Mouse (Mus musculus): ENCODE data around the gene Arid5b. TPM values are rescaled to one million over a fixed set of nuclear protein-coding genes. Genes with fewer than 3 reads are reported as not detected.

The Arid5b gene
- total RNA-seq, 2 experiments from 2014 or later: 19.1 to 22.8 TPM

DNA sequence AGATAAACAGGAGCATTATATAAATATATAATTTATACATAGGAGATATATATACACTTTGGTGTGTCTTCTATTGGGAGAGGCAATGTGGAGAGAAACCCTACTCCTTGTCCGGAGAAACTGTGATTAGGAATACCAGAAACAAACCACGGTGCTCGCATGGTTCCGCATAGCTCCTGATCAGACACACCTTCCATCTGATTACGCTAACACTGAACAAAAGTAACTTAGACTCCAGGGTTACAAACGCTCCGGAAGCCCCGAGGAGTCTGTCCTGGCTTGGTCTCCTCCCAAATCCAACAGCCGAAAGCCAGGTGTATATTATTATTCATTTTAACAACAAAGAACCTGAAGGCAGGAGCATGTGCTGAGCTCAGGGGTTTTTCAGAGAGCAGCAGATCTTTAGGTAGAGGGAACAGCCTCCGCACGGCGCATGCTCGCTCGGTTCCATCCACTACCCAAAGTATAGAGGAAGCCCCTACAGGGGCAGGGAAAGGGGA lies 41.5 kb downstream of the Arid5b start:
- no peak for DNase-seq

DNA sequence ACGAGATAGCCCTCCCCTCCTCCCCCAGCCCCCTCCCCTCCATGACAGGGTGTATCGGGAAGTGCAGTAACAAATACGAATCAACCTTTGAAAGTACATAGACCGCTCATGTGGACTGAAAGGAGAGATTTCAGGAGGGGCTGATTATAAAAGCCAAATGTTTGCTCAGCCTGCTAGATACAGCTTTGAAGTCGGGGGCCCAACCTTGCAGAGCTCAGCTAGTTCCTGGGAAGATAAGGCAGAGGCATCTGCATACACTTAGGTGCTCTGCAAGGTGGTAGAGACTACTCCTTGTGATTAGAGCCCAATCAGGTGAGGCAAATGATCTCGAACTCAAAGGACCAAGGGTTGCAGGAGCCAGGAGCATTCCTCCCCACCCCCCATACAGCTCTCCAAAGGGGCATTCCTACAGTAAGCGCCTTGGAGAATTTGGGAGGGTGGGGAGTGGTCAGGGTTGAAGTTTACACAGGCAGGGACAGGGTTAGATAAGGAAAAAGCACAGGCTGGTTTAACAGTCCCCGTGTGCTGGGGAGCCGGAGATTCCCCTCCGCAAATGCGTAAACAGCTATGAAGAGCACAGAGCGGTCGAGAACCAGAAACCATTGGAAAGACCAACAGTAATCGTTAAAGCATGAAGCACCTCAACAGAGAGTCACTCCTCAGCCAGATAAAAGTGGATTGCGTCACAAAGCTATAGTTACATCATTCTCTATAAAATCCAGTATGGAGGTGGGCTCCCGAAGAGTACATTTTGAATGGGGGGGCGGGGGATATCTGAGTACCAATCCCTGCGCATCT lies 47.0 kb downstream of the Arid5b start:
- no peak for DNase-seq

DNA sequence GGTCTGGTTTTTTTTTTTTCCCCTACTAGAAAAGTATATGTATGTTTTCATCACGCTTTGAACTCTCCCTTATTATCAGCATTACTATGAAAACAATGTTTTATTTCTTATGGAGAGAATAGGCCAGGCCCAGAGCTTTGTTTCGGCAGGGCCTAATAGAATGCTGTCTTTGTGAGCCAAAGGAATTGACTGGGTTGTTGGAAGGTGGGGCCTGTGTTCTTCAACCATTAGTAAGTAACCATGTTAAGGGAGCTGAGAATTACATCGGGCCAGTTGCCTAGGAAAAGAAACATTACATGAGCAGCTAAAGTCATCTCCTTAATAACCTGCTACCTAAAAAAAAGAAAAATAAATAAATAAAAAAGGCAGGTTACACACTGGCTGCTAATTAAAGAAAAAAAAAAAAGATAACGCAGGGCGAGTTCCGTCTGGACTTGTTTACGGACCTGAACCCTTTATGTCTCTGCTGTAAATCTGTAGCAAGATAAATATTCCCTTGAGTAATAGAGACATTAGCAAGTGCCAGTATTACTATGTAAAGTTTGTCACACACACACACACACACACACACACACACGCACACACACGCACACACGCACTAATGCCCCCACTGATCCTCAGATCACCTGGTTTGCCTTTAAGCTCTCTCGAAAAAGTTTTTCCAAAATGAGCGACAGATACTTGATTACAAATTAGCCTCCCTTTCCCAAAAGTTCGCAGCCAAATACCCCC lies 47.7 kb downstream of the Arid5b start:
- no peak for DNase-seq

DNA sequence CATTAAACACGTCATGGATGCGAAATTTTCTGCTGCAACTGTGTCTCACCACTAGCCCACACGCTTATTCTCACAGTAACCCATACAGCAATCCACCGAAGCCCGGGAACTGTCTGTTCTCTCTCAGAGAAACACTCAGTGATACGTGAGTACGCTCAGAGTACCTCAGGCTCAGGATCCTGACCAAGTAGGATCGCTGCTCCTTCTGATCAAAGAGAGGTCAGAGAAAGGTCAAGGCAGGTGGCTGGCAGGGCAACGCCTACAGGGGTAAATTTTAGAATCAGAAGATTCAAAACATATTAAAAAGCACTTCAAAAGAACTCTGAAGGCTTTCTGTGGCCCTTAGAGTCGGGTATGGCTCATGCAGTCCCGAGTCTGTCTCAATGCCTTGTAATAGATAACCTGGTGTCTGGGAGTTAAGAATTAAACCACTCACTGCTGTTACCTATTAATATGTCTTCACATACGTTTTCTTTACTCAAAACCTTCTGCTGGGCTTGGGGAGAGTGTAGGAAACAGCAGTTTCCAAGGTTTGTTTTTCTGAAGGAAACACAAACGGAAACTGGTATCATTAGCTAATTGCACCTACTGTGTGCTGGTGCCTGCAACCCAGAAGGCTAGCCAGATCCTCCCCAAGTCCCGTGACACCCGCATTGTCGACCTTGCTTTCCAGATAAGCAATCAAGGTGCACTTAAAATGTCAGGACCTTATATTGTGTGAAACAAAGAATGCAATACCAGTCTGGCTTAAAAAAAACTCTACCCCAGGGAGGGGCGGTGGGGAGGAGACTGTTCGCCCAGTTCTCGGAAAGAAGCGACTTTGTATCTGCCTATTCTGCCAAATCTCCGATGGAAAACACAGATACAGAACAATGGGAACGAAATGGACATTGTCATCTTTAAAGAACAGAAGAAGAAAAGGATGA lies 48.6 kb downstream of the Arid5b start:
- no peak for DNase-seq

DNA sequence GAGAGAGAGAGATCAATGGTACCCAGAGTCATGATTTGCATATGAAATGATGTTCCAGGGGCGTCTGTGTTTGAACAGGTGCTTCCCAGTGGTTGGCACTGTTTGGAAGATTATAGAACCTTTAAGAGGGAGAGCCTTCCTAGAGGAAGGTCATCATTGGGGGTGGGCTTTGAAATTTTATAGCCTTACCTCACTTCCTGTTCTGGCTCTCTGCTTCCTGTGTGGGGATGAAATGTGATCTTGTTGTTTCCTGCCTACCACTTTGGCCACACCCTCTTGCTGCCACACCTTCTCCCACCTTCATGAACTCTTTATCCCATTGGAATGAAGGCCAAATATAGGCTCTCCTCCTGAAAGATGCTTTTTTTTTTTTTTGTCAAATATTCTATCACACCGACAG lies 55.9 kb downstream of the Arid5b start:
- no peak for DNase-seq

DNA sequence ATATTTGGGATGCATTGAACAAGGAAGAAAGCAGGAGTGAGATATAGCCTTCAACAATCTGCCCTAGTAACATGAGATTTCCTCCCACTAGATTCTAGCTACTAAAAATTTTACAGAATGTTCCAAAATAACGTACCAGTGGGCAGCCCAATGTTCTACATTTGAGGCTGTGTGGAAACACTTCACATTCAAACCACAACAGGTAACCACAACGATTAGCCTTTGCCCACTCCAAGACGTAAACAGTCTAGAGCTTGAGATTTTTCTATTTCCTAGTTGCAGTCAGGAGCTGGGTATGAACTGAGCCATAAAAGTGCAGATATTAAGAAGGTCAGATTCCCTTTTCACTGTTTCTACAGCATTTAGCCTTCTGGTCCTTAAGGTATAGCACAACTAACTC lies 56.5 kb downstream of the Arid5b start:
- no peak for DNase-seq

DNA sequence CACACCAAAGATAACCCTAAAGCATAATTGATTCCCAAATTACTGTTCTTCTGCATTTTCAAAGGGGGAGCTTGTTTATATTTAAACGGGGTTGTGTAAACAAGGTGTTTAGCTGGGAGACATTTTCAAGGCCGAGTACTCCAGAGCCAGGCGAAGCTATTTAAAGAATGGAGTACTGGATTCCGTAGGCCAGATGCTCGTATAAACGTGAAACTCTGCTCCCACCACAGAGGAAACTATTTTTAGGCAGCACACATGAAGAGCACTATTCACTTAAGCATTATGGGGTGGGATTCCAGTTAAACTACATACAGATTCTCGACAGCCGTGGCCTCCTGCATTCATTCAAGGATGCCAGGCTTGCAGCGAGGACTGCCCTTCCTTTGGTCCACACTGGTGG lies 59.2 kb downstream of the Arid5b start:
- no peak for DNase-seq

DNA sequence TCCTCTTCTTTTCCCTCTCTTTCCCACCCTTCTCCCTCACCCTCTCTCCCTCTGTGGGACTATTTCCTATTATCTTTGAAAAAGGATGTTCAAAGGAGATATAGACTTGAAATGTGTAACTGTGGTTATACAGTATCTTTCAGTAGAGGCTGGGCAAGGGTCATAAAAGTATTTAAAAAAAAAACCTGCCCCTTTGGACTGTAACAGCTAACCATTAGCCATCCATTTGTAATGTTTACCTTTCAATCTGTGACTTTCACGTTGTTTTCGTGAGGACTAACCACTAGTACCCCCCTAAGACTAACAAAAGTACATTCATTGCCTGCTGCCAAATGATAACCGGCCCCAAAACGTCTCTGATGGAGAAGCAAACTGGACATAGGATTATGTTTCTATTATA lies 59.9 kb downstream of the Arid5b start:
- DNase-seq: no peak

DNA sequence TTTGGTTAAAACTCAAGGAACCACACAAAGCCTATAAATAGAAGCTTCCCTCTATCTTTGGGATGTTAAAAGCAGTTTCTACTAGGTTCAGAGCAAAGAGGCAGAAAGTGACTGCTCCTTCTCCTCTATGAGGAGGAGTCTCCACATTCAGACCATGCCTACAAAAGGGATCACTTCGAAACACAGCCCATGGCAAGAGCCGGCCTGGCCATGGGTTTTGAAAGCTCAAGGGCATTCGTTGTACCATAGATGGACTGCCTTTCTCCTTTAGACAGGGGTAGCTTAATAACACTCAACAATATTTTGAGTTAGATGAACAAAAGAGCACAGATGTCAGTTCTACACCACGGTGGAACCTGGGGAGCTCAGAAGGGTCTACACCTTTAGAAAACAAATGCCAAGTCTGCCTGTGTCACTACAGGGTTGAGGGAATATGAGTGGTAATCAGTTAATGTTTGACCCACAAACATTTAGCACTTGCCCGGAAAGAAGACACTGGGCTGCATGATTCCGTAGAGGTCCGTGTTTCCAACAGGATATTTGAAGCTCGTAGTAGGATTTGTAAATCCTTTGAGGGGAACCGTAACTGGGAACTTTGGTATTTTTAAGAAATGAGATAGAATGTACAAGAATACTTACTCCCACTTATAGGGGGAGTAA lies 63.6 kb downstream of the Arid5b start:
- no peak for DNase-seq

DNA sequence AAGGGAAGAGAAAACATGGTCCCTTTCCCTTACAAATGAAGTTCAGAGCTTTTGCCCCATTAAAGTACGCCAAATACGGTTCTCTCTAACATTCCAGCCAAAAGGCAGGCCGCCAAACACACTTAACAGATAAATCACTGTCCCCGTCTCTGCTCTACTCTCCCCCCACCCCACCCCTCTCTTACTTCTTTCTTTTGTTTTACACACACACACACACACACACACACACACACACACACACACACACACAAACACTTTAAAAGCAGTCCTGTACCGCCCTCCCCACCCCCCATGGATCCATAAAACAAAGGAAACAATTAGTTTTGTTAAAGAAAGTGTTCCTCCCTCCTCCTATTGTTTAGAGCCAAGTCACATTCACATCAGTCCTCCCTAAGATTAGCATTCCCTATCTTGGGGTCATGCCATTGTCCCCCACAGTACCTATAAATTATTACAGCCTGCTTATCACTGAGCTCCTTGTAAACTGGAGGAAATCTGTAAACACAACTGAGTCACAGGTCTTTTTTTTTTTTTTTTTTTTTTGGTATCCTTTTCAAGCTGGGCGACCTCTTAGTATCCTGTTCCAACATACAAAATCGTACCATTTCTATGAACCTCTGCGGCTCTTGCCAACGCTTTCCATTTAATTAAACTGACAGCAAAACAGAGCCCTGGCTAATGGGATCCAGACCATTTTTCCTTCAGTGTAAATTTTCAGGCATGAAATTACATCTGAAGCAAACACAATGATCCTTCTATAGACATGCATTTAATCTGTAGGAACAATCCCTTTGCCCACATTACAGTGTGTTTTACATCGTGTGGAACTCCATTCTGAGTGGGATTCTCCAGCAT lies 66.3 kb downstream of the Arid5b start:
- DNase-seq: peak; percentile 25 to 41

DNA sequence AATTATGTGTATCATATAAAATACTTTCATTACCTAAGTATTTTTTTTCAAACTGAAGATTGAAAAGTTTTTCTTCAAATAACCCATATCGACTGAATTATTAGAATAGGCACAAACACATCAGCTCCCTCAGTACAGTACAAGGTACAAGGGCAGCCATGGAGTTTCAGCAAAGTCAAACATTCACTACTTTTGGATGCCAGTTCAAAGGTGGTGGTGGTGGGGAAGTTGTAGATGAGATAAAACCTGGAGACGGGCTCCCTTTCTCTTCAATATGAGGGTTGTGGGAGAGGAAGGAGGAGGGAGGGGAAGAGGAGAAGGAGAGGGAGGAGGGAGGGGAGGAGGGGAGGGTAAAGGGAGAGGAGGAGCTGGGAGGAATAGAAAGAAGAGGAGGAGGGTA lies 67.0 kb downstream of the Arid5b start:
- DNase-seq: no peak

DNA sequence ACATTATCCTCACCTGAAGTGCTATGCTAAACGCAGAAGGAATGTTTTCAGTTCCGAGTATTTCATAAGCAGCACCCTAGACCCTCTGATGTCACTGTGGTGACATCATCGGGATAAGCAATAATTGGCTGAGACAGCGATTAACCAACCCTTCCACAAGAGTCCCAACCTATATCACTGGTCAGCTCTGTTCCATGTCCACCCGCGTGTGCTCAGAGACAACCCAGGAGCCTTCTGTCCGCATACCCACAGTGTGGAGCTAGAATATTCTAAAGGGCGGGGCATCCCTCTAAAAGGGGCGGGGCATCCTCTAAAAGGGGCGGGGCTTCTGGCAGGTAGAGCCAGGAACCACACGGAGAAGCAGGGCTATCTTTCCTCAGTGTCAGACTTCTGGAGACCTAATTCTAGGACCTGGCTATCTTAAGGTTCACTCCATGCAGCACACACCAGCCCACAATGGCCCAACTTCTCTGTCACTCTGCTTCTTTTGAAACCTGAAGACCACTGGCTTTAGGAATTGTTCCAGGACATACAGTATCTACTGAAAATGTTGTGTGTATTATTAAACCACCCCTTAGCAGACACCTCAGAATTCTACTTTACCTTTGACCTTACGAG lies 68.4 kb downstream of the Arid5b start:
- DNase-seq: no peak

DNA sequence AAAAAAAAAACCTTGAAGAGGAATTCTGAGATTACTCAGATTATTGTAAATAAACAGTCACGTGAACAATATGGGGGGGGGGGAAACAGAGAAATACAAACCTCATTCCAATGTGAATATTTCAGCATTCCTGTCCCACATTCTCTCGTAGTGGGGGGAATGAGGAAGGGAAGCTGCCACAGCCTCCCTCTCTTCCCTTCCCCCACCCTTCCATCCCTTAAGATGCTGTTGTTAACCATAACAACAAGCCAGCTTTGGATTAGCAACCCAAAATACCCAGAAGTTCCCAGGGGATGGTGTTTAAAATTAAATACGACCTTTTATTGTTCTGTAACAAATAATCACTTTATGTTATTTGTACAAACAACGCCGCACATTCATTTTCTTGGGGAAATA lies 69.9 kb downstream of the Arid5b start:
- DNase-seq: no peak

DNA sequence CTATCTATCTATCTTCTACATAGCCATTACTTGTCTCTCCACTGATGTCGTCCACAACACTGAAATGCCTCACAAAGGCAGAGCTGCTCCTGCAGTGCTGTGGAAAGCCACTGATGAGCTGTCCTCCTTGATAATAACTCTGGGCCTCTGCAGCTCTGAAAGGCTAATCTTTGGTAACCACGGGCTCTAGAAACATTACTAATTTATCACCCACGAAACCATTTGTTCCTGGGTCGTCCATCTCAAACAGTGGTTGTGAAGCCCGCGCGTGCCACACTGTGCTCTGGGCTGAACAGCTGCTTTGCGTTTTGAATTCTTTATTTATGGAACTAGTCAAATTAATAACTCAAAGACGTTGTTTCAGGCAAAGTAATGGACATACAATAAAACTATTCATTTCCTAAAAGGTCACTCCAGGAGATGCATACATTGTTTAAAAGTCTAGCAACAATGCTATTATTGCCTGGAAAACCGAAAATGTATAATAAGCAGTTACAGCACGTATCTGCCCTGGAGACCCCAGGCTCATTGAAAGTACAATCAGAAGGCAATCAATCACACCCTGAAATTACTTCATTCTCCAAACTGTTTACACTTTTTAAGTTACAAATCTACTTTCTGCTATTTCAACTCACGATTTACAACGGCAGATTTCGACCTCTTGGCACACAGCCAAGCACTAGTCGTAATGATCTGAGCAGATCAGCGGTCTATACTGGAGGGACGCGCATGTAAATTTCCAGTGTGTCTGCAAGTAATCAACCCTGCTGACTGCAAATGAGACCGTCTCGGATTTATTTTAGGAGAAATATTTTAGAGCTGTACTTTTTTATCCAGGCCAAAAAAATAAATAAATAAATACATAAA lies 70.5 kb downstream of the Arid5b start:
- DNase-seq: peak in 1 of 2 experiments; percentile 46

DNA sequence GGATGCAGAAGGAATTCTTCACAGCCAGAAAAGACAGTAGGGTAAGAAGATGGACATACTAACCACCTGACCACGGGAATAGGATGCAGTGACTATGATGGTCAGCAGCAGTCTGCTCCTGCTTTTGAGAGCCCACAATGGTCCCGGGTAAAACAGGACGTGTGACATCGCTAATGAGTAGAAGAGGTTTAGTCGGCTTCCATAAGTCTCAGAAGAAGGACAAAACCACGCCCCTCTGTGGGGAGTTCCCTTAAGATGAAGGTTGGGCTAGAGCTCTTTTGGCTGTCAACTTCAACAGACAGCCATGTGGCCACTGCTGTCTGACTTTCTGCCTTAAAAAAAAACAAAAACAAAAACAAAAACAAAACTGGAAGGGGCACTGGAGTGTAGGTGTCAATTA lies 74.1 kb downstream of the Arid5b start:
- no peak for DNase-seq

DNA sequence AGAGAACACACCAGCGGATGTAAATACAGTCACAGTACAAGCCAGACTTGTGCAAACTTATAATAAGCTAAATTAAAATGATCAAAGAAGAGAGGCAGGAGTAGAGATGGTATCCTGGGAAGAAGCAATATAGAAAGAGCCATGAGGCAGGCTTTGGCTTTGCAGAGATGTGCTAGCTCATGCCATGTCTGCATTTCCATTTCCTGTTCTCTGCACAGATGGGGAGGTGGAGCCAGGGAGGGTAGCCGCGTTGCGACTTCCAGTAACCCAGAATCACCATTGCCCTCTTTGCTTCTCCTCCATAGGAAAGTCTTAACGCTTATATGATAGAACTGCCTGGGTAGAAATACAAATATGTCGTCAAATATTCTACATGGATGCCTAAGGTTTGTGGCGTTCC lies 74.7 kb downstream of the Arid5b start:
- no peak for DNase-seq

DNA sequence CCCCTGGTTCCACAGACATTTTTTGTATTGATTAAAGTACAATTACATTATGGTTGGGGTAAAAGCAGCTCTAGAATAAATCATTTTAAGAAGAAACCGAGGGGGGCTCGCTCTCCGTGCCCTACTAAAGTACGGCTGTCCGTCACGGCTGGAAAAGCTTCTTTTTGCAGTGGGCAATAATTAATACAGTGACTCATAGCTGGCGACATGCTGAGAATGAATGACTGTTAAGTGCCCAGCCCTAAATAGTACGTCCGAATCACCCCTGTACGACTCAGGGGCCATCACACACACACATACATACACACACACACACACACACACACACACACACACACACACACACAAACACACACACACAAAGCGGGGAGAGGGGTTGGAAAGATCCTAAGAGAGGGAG lies 75.2 kb downstream of the Arid5b start:
- DNase-seq: no peak

DNA sequence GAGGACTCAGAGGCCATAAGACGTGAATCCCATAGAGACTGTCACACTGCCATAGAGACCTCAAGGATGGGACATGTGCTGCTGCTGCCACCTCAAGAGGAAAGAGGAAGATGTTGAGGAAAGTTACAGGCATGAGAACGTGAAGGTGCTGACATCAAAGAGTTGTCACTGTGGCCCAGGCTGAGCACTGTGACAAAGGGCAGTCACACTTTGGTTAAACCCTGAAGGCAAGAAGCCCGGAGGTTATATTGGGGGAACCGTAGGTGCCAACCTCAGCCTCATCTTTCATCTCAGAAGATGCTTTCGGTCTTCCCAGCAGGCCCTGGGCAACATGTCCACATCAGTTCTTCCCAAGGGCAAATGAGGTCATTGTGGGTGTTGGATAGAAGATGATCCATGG lies 79.1 kb downstream of the Arid5b start:
- no peak for DNase-seq

DNA sequence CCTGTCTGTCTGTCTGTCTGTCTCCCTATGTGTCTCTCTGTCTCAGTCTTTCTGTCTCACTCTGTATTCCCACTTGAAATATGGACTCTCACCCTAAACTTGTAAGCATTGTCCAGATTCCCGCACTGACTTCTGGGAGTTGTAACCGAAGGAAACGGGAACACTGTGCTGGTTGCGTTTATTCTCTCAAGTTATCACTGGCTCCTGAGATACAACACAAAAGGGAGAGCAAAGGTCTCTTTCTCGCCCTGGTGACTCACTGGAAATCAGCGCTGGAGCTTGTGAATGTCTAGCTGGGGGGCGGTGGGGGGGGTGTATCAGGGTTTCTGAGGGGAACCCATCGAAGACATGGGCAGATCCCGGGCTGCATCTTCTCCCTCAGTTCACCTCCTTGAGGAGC lies 82.2 kb downstream of the Arid5b start:
- no peak for DNase-seq

DNA sequence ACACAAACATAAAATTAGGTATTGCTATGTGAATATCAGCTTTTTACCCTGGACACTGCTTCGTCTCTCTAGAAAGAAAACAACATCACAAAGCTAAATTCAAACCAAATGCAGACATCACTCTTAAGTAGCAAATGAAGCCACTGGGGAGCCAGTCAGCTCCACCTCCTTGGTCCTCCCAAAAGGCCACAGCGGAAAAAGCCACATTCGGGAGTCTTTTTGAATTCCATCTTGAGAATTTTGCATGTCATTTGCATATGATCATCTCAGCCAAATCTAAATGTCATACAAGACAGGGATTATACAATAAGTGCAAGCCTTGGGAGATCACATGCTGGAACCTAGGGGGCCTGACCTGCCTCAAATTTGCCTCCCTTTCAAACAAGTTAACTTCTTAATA lies 85.0 kb downstream of the Arid5b start:
- no peak for DNase-seq

Measured in heart, adult 18-20 months (tissue).